15 mouse cellular contexts compared by ENCODE assay signal in genomic region chr3:116062141-116062540, GRCm38 (mm10).
"Had no signal": no experiment of that assay in that cellular context is flagged by ENCODE, and none has a peak within 500 bp of the region (broad histone marks: within the 10 kb centered on the region; RNA-seq: fewer than 3 reads in every experiment).

No protein-coding gene starts in this region.

- DNase-seq: retina, postnatal 1 day; right cerebral cortex, adult 18-20 months; right cerebral cortex, postnatal 14 days; right cerebral cortex, postnatal 25 days; right cerebral cortex, postnatal 4 days; spleen, adult 18-20 months; thymus, adult 18-20 months; thymus, adult 2 months; thymus, postnatal 14 days; thymus, postnatal 25 days; thymus, postnatal 36 days; thymus, postnatal 4 days had no signal

- H3K4me2 ChIP-seq: neural tube, embryonic 15.5 days; stomach, embryonic 15.5 days had no signal

- H3K27ac ChIP-seq: neural tube, embryonic 15.5 days; stomach, embryonic 15.5 days; stomach, postnatal 0 days had no signal

- H3K36me3 ChIP-seq: neural tube, embryonic 15.5 days; stomach, embryonic 15.5 days had no signal

- H3K4me1 ChIP-seq: neural tube, embryonic 15.5 days; stomach, embryonic 15.5 days had no signal

- H3K27me3 ChIP-seq: neural tube, embryonic 15.5 days; stomach, embryonic 15.5 days had no signal

- H3K9ac ChIP-seq: neural tube, embryonic 15.5 days; stomach, embryonic 15.5 days had no signal

- H3K4me3 ChIP-seq: neural tube, embryonic 15.5 days; stomach, embryonic 15.5 days had no signal

- H3K9me3 ChIP-seq: neural tube, embryonic 15.5 days; stomach, embryonic 15.5 days had no signal
